Mouse (Mus musculus) E14TG2a.4 (cell line): ENCODE data around the gene D430042O09Rik.

Experiments
- CTCF ChIP-seq: conservative IDR thresholded peaks from 2 replicates; pipeline ENCODE4 v1.5.1; 2014; ENCODE audit warnings: low read length
- NANOG ChIP-seq: IDR thresholded peaks from 2 replicates; pipeline ENCODE4 v1.6.1; 2014; ENCODE audit warnings: borderline replicate concordance, low read length, mixed read lengths
- POU5F1 ChIP-seq: IDR thresholded peaks from 2 replicates; pipeline ENCODE4 v1.6.1; 2014; ENCODE audit warnings: low read length, borderline replicate concordance

GRCm38 (mm10) chr7:125871404-125872201 lies 163.9 kb downstream of the D430042O09Rik start:
- TF ChIP-seq CTCF (no peak), NANOG (no peak), POU5F1 (no peak)
